Mouse (Mus musculus) heart, postnatal 36 days (tissue): Measurements from ENCODE around the gene Hist1h4f. TPM values are rescaled to one million over a fixed set of nuclear protein-coding genes. Genes with fewer than 3 reads are reported as not detected.
A peak's percentile ranks its signal among the peaks of the same experiment; 100 is the strongest.
"Not testable (repeated sequence)": the region's sequence is repeated elsewhere in the genome, so short reads cannot be mapped to it uniquely, and the experiment has no call there.

Source experiments
- DNase-seq, 2 experiments: peaks; one replicate each; pipeline ENCODE4 v3.0.0; 2021 to 2022
- intact Hi-C: fragments of 180-260 bp; cut with DNase I; formaldehyde crosslinking; loops from one replicate; pipeline ENCODE4 v1.15.1; 2025
- total RNA-seq, 2 experiments: library from RNA; stranded (reverse); gene quantifications; 2 replicates each; pipeline ENCODE4 v1.2.3; 2021

The Hist1h4f gene
- total RNA-seq, 2 experiments from 2014 or later, result 37.7 to 40.9 TPM

GRCm38 (mm10) chr13:23536076-23536822 lies 15.2 kb downstream of the Hist1h4f start:
- no peak for DNase-seq
- intact Hi-C loops, result no loop called here

GRCm38 (mm10) chr13:23535137-23536075 lies 16.0 kb downstream of the Hist1h4f start, which contains the start of gene Hist1h3g:
Gene Hist1h3g (plus strand): TSS chr13:23535422.
- DNase-seq, result peak; percentile 82 to 84
- intact Hi-C loops, result not testable (repeated sequence)

- no peak for DNase-seq
- intact Hi-C loops, result loop anchor here (5.0 kb wide), 4 partner anchors 48 to 1492 kb away; partner anchors contain the start of genes Hist1h1t, Hist1h2ag, Hist1h2bj and Hist1h4c
These were observed 16.9 kb downstream of the Hist1h4f start for GRCm38 (mm10) chr13:23534368-23535131.

- DNase-seq, result not testable (repeated sequence)
- intact Hi-C loops, result loop anchor here (5.0 kb wide), 4 partner anchors 49 to 1491 kb away; partner anchors contain the start of genes Hist1h1t, Hist1h2ag, Hist1h2bj and Hist1h4c
These were observed 17.7 kb downstream of the Hist1h4f start, which contains the start of gene Hist1h2af for GRCm38 (mm10) chr13:23533560-23534367. Gene Hist1h2af (plus strand): TSS chr13:23533906.

GRCm38 (mm10) chr13:23532262-23533075 lies 19.0 kb downstream of the Hist1h4f start:
- intact Hi-C loops, result loop anchor here (5.0 kb wide), 4 partner anchors 50 to 1490 kb away; partner anchors contain the start of genes Hist1h1t, Hist1h2ag, Hist1h2bj and Hist1h4c
- no peak for DNase-seq

- DNase-seq, result peak; percentile 93 to 96
- intact Hi-C loops, result loop anchor here (1.0 to 5.0 kb wide), 5 partner anchors 12 to 1489 kb away; partner anchors contain the start of genes Hist1h1t, Hist1h2ag, Hist1h2bj and Hist1h4c
These were observed 20.3 kb downstream of the Hist1h4f start, which contains the start of gene Hist1h4h for GRCm38 (mm10) chr13:23530901-23531875. Gene Hist1h4h (plus strand): TSS chr13:23531050.

GRCm38 (mm10) chr13:23530181-23530900 lies 21.1 kb downstream of the Hist1h4f start:
- DNase-seq, result peak; percentile 71 to 75
- intact Hi-C loops, result loop anchor here (1.0 to 5.0 kb wide), 5 partner anchors 11 to 1488 kb away; partner anchors contain the start of genes Hist1h1t, Hist1h2ag, Hist1h2bj and Hist1h4c

GRCm38 (mm10) chr13:23529480-23530165 lies 21.8 kb downstream of the Hist1h4f start:
- intact Hi-C loops, result loop anchor here (1.0 to 5.0 kb wide), 6 partner anchors 10 to 1817 kb away; partner anchors contain the start of genes Hist1h1t, Hist1h2ag, Hist1h2bj and Hist1h4c
- no peak for DNase-seq

- intact Hi-C loops, result loop anchor here (5.0 kb wide), 1 partner anchor 1817 kb away; no protein-coding TSS in a partner anchor
- DNase-seq, result no peak
These were observed 22.4 kb downstream of the Hist1h4f start for GRCm38 (mm10) chr13:23529005-23529404.

GRCm38 (mm10) chr13:23526312-23526711 lies 25.1 kb downstream of the Hist1h4f start:
- intact Hi-C loops, result loop anchor here (5.0 kb wide), 1 partner anchor 1814 kb away; no protein-coding TSS in a partner anchor
- DNase-seq, result peak; percentile 92 to 94

- intact Hi-C loops, result loop anchor here (5.0 kb wide), 1 partner anchor 1814 kb away; no protein-coding TSS in a partner anchor
- no peak for DNase-seq
These were observed 25.5 kb downstream of the Hist1h4f start for GRCm38 (mm10) chr13:23525901-23526300.

- intact Hi-C loops, result loop anchor here (5.0 kb wide), 2 partner anchors 73 to 1812 kb away; no protein-coding TSS in a partner anchor
- DNase-seq, result peak; percentile 76 to 83
These were observed 26.8 kb downstream of the Hist1h4f start for GRCm38 (mm10) chr13:23524654-23525053.

- intact Hi-C loops, result loop anchor here (5.0 kb wide), 1 partner anchor 73 kb away; no protein-coding TSS in a partner anchor
- DNase-seq, result no peak
These were observed 27.5 kb downstream of the Hist1h4f start for GRCm38 (mm10) chr13:23523976-23524375.

- peak; percentile 73 to 79 for DNase-seq
- intact Hi-C loops, result loop anchor here (5.0 kb wide), 1 partner anchor 76 kb away; no protein-coding TSS in a partner anchor
These were observed 29.7 kb downstream of the Hist1h4f start for GRCm38 (mm10) chr13:23521703-23522102.

GRCm38 (mm10) chr13:23519416-23519815 lies 32.0 kb downstream of the Hist1h4f start:
- intact Hi-C loops, result loop anchor here (1.0 to 10.0 kb wide), 4 partner anchors 11 to 1575 kb away; partner anchors contain the start of genes Zfp184 and Zfp322a
- peak; percentile 82 to 87 for DNase-seq
